In genomic region chr19:29383368-29383767, GRCm38 (mm10) we compare ENCODE assay signal across 29 mouse cellular contexts. TPM values are rescaled to one million over a fixed set of nuclear protein-coding genes. Genes with fewer than 3 reads are reported as not detected.
"Had no signal": no experiment of that assay in that cellular context is flagged by ENCODE, and none has a peak within 500 bp of the region (broad histone marks: within the 10 kb centered on the region; RNA-seq: fewer than 3 reads in every experiment).

No protein-coding gene starts in this region.

- H3K36me3 ChIP-seq: kidney, embryonic 15.5 days; limb, embryonic 12.5 days; limb, embryonic 15.5 days; neural tube, embryonic 13.5 days had no signal

- H3K27ac ChIP-seq: kidney, embryonic 15.5 days; left cerebral cortex, adult 2 months; limb, embryonic 12.5 days; limb, embryonic 15.5 days; liver, embryonic 14.5 days; neural tube, embryonic 13.5 days; stomach, postnatal 0 days had no signal

- DNase-seq: kidney, adult 11 months; kidney, adult 8-10 months; kidney, postnatal 10 days; kidney, postnatal 36 days; layer of hippocampus, postnatal 36 days; left cerebral cortex, postnatal 4 days; liver, postnatal 0 days; lung, embryonic 14.5 days; midbrain, embryonic 14.5 days; retina, postnatal 1 day; right cerebral cortex, postnatal 25 days; spleen, adult 18-20 months; thymus, adult 2 months; thymus, postnatal 14 days; thymus, postnatal 4 days had no signal

- H3K9ac ChIP-seq: kidney, embryonic 15.5 days; limb, embryonic 12.5 days; limb, embryonic 15.5 days; liver, embryonic 14.5 days; liver, postnatal 0 days; lung, embryonic 14.5 days; neural tube, embryonic 13.5 days had no signal

- H3K9me3 ChIP-seq: kidney, embryonic 15.5 days; limb, embryonic 12.5 days; limb, embryonic 15.5 days; neural tube, embryonic 13.5 days had no signal

- H3K27me3 ChIP-seq: kidney, embryonic 15.5 days; limb, embryonic 12.5 days; limb, embryonic 15.5 days; neural tube, embryonic 13.5 days had no signal

- ATAC-seq: liver, postnatal 0 days; lung, postnatal 0 days had no signal

- H3K4me3 ChIP-seq: kidney, embryonic 15.5 days; left cerebral cortex, adult 2 months; limb, embryonic 12.5 days; limb, embryonic 15.5 days; myocyte; neural tube, embryonic 13.5 days had no signal

- H3K4me2 ChIP-seq: kidney, embryonic 15.5 days; limb, embryonic 12.5 days; limb, embryonic 15.5 days; liver, embryonic 11.5 days; lung, embryonic 14.5 days; midbrain, embryonic 11.5 days; neural tube, embryonic 13.5 days had no signal

- H3K4me1 ChIP-seq: kidney, embryonic 15.5 days; limb, embryonic 12.5 days; limb, embryonic 15.5 days; neural tube, embryonic 13.5 days had no signal

RNA-seq across cellular contexts. Expression of gene Pdcd1lg2, which starts 27.4 kb away (rescaled TPM):
- total RNA-seq: layer of hippocampus, postnatal 36 days; megakaryocyte-erythroid progenitor cell, adult 5-6 weeks had no signal
- polyA plus RNA-seq: kidney, embryonic 15.5 days; limb, embryonic 12.5 days; limb, embryonic 15.5 days; liver, embryonic 11.5 days; liver, postnatal 0 days; lung, embryonic 14.5 days; midbrain, embryonic 11.5 days; midbrain, embryonic 14.5 days; myocyte; neural tube, embryonic 13.5 days; stomach, embryonic 14.5 days had no signal

RNA-seq across cellular contexts. Expression of gene Rln1, which starts 48.9 kb away (rescaled TPM):
- total RNA-seq: megakaryocyte-erythroid progenitor cell, adult 5-6 weeks had no signal
- polyA plus RNA-seq: liver, embryonic 11.5 days; liver, embryonic 14.5 days; liver, postnatal 0 days; lung, embryonic 14.5 days; myocyte; stomach, embryonic 14.5 days; stomach, postnatal 0 days had no signal

RNA-seq across cellular contexts. Expression of gene Insl6, which starts 58.2 kb away (rescaled TPM):
- total RNA-seq: layer of hippocampus, postnatal 36 days; left cerebral cortex, postnatal 14 days; left cerebral cortex, postnatal 4 days had no signal
